ENCODE assay signal across 22 mouse cellular contexts in genomic region chr1:175389250-175389649, GRCm38 (mm10).
DNase-seq lines count a peak whose midpoint lies in the region; ATAC-seq and TF ChIP-seq lines count a peak whose summit lies in the region.
"Had no signal": no experiment of that assay in that cellular context is flagged by ENCODE, and none has a peak within 500 bp of the region (broad histone marks: within the 10 kb centered on the region; RNA-seq: fewer than 3 reads in every experiment).

No protein-coding gene starts in this region.

- no peak for TF ChIP-seq CTCF in midbrain, postnatal 0 days (IDR thresholded peaks at IDR 0.05)

- 70% methylated on average over 5 of the region's 5 CpGs for WGBS in midbrain, postnatal 0 days

- no peak overlapping the region for H3K27ac ChIP-seq in midbrain, postnatal 0 days (ENCODE audit: low read depth, low read length)
- H3K27ac ChIP-seq: embryonic facial prominence, embryonic 13.5 days; embryonic facial prominence, embryonic 15.5 days; forebrain, embryonic 10.5 days; forebrain, embryonic 12.5 days; forebrain, embryonic 15.5 days had no signal

- no peak overlapping the region for H3K4me3 ChIP-seq in midbrain, postnatal 0 days (ENCODE audit: low read depth, low read length)
- H3K4me3 ChIP-seq: embryonic facial prominence, embryonic 13.5 days; embryonic facial prominence, embryonic 15.5 days; erythroblast, embryonic 14.5 days; forebrain, embryonic 10.5 days; forebrain, embryonic 12.5 days; forebrain, embryonic 15.5 days had no signal

- no peaks in the 10 kb centered on the region for H3K9me3 ChIP-seq in midbrain, postnatal 0 days (ENCODE audit: low read length)
- H3K9me3 ChIP-seq: embryonic facial prominence, embryonic 13.5 days; embryonic facial prominence, embryonic 15.5 days; forebrain, embryonic 10.5 days; forebrain, embryonic 12.5 days; forebrain, embryonic 15.5 days had no signal

- H3K9ac ChIP-seq in midbrain, postnatal 0 days (replicated peaks; ENCODE audit: low read length, poor library complexity, severe bottlenecking) = no peak overlapping the region
- H3K9ac ChIP-seq: embryonic facial prominence, embryonic 13.5 days; embryonic facial prominence, embryonic 15.5 days; forebrain, embryonic 12.5 days; forebrain, embryonic 15.5 days had no signal

- DNase-seq in frontal cortex, postnatal 36 days (ENCODE audit: low spot score in 2 of 2) = no peak
- DNase-seq in layer of hippocampus, adult 9-11 months = peak; percentile 17
- DNase-seq in layer of hippocampus, postnatal 36 days = no peak
- peak; percentile 52 for DNase-seq in brain, adult 2 months (ENCODE audit: low read depth, low spot score)
- peak; percentile 35 for DNase-seq in telencephalon, adult 2 months (ENCODE audit: low read depth, low spot score)
- DNase-seq in midbrain, postnatal 0 days (ENCODE audit: low spot score) = no peak
- DNase-seq: adrenal gland, adult 2 months; adrenal gland, postnatal 10 days; adrenal gland, postnatal 25 days; cerebellum, adult 11-12 months; cerebellum, adult 2 months; cerebellum, adult 9-10 months; cerebellum, postnatal 14 days; cerebellum, postnatal 36 days; embryo, embryonic 11 days had no signal

- H3K36me3 ChIP-seq in midbrain, postnatal 0 days (ENCODE audit: insufficient read depth, low read length) = no peaks in the 10 kb centered on the region
- H3K36me3 ChIP-seq: embryonic facial prominence, embryonic 13.5 days; embryonic facial prominence, embryonic 15.5 days; forebrain, embryonic 10.5 days; forebrain, embryonic 12.5 days; forebrain, embryonic 15.5 days had no signal

- no peaks in the 10 kb centered on the region for H3K27me3 ChIP-seq in midbrain, postnatal 0 days (ENCODE audit: insufficient read depth, low read length)
- H3K27me3 ChIP-seq: embryonic facial prominence, embryonic 13.5 days; embryonic facial prominence, embryonic 15.5 days; forebrain, embryonic 12.5 days; forebrain, embryonic 15.5 days had no signal

- H3K4me2 ChIP-seq in midbrain, postnatal 0 days (ENCODE audit: low read depth, low read length, poor library complexity, severe bottlenecking) = no peak overlapping the region
- H3K4me2 ChIP-seq: embryonic facial prominence, embryonic 13.5 days; embryonic facial prominence, embryonic 15.5 days; forebrain, embryonic 12.5 days; forebrain, embryonic 15.5 days had no signal

- H3K4me1 ChIP-seq in midbrain, postnatal 0 days (ENCODE audit: insufficient read depth, low read length) = peaks cover 9% of the 10 kb centered on the region; the same call in 1 of the 2 replicates
- H3K4me1 ChIP-seq: embryonic facial prominence, embryonic 13.5 days; embryonic facial prominence, embryonic 15.5 days had no signal

- peak; percentile 50 for ATAC-seq in frontal cortex, adult (ENCODE audit: low TSS enrichment)
- no peak for ATAC-seq in midbrain, postnatal 0 days (ENCODE audit: low FRiP score)
- ATAC-seq: forebrain, embryonic 15.5 days had no signal

Comparison
In these comparisons a context has a peak if more than half of its experiments do, and no peak if none do; other contexts are left out.
1. DNase-seq: peak in layer of hippocampus, adult 9-11 months (single experiment), brain, adult 2 months (single experiment) and telencephalon, adult 2 months (single experiment); none in frontal cortex, postnatal 36 days (0 of 2), layer of hippocampus, postnatal 36 days (0 of 2) and midbrain, postnatal 0 days (single experiment).